Mouse (Mus musculus): ENCODE measurements at regions not wholly inside any gene's neighbourhood (a gene's known extent, or its start where the extent isn't known, plus 50 kb on each side); places are given as distances from the start of the nearest gene placed in this dataset.

DNA sequence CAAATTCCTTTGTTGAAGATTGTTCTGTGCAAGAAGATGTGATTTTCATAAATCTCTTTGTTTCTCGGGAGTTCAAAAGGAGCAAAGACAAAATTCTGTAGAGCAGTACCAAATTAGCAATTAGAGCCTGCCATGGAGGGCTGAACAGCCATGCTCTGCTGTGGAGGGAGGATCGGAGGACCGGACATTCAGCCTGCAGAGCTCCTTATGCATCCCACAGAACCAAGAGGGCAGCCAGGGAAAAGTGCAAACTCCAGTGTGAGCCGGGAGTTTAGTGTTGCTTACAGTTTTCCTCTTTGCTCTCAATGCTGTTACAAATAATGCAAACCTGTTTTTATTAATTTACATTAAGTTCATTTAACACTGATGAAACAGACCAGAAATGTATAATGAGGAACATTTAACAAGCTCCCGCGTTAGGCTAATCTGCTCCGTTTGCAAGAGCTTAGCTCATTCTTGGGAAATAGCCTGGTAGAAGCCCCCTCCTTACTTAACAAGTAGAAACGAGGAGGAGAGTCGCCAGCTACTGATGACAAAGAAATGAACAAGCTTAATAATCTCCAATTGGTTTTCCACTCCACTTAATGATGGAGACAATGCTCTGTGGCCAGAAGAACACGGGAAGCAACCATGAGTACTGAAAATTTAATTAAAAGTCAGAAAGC lies 108.0 kb downstream of the Barhl2 start:
- H3K9me3 ChIP-seq: no peaks in the 10 kb centered on the region
- H3K36me3 ChIP-seq (replicated peaks): no peaks in the 10 kb centered on the region
- no peak overlapping the region for H3K27ac ChIP-seq
- H3K4me3 ChIP-seq: no peak overlapping the region
- H3K27me3 ChIP-seq (ENCODE audit: poor library complexity, severe bottlenecking): peaks cover 80% of the 10 kb centered on the region
- DNase-seq (ENCODE audit: extremely low spot score, low spot score): no peak
- WGBS: 24% methylated on average over 10 of the region's 10 CpGs
- peaks cover 34% of the 10 kb centered on the region for H3K4me1 ChIP-seq

DNA sequence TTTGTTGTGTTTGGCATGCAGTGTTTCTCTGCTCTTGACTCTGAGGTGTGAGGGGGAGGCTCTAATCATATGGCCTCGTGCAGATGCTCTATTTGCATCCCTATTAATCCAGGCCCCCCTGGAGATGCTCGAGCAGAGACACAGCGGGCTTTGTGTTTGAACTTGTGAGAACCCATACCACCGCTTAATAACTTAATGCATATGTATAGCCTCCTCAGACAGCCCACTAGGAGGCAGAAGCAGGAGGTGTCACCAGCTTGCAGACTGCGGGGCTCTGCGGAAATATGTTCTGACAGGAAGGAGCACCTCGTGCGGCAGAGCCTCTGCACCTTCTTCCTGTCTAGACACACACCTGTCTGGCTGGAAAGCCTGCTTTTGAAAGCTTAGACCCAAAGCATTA lies 113.7 kb downstream of the Barhl2 start:
- Histone ChIP-seq H3K27me3 (ENCODE audit: poor library complexity, severe bottlenecking) (peaks cover 96% of the 10 kb centered on the region), H3K4me1 (peaks cover 28% of the 10 kb centered on the region), H3K9me3 (no peaks in the 10 kb centered on the region), H3K4me3 (0 out of 2 replicates have a peak overlapping the region, but pooled peaks have one; percentile 10), H3K27ac (no peak overlapping the region), H3K36me3 (replicated peaks) (no peaks in the 10 kb centered on the region)
- no peak for DNase-seq (ENCODE audit: extremely low spot score, low spot score)
- 8% methylated on average over 8 of the region's 8 CpGs for WGBS

DNA sequence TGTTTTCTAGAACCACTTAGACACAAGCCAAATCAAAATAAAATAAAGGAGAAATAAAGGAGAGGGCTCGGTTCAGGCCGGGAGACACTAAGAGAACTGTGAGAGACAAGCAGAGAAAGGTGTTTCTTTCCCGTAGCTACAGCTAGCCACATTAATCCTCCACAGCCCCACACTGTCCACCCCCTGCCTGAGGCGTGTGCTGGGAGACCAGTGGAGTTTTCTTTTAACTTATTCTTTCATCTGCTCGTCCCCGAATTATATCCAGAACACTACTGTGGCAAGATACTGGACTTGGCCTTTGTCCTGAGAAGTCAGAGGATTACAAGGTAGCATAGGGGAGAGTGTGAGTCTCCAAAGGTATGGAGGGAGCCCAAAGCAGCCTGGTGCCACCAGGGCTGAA lies 114.4 kb downstream of the Barhl2 start:
- no peak overlapping the region for H3K27ac ChIP-seq
- peaks cover 25% of the 10 kb centered on the region for H3K4me1 ChIP-seq
- no peaks in the 10 kb centered on the region for H3K36me3 ChIP-seq (replicated peaks)
- no peak overlapping the region for H3K4me3 ChIP-seq
- WGBS: 33% methylated on average over 6 of the region's 6 CpGs
- peaks cover 95% of the 10 kb centered on the region for H3K27me3 ChIP-seq (ENCODE audit: poor library complexity, severe bottlenecking)
- no peak for DNase-seq (ENCODE audit: extremely low spot score, low spot score)
- no peaks in the 10 kb centered on the region for H3K9me3 ChIP-seq

DNA sequence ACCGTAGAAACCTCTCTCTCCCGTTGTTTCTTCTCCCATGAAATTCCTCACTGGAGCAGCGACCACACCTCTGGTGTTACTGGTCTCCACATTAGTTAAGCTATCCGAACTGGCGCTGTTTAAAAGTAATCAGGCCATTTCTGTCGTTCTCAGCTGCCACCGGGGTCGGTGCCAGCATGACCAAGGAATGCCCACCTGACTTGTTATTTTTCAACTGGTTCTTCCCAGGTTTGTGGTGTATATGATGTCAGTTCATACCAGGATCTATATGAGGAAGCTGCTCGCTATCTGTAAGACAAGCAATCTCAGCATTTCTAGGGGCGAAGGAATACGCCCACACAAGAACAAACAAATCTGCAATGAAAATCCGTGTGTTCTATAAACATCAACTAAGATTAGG lies 116.6 kb downstream of the Barhl2 start:
- peaks cover 81% of the 10 kb centered on the region for H3K27me3 ChIP-seq (ENCODE audit: poor library complexity, severe bottlenecking)
- DNase-seq (ENCODE audit: extremely low spot score, low spot score): no peak
- H3K27ac ChIP-seq: no peak overlapping the region
- H3K4me1 ChIP-seq: peaks cover 16% of the 10 kb centered on the region
- H3K36me3 ChIP-seq (replicated peaks): no peaks in the 10 kb centered on the region
- 85% methylated on average over 12 of the region's 12 CpGs for WGBS
- no peak overlapping the region for H3K4me3 ChIP-seq
- no peaks in the 10 kb centered on the region for H3K9me3 ChIP-seq

DNA sequence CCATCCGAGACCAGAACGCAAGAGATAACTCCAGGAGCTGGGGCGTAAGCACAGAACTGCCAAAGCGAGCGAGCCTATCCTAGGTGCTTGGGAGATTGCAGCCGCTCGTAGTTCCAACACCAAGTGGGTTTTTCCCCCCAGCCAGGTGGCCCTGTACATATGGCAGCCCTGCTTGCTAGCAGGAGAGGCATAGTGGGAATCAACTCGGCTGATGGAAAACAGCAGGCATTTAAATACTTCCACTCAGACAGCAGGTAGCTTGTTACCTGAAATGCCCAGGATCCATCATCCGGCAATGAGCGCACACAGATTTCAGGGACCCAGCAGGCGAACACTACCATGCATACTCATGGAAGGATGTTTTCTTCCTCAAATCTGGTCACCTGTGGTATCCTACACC lies 122.3 kb downstream of the Barhl2 start:
- H3K27me3 ChIP-seq (ENCODE audit: poor library complexity, severe bottlenecking): peaks cover 77% of the 10 kb centered on the region
- no peaks in the 10 kb centered on the region for H3K36me3 ChIP-seq (replicated peaks)
- no peak overlapping the region for H3K27ac ChIP-seq
- H3K4me1 ChIP-seq: peaks cover 12% of the 10 kb centered on the region
- 89% methylated on average over 11 of the region's 11 CpGs for WGBS
- no peak overlapping the region for H3K4me3 ChIP-seq
- DNase-seq (ENCODE audit: extremely low spot score, low spot score): no peak
- no peaks in the 10 kb centered on the region for H3K9me3 ChIP-seq

DNA sequence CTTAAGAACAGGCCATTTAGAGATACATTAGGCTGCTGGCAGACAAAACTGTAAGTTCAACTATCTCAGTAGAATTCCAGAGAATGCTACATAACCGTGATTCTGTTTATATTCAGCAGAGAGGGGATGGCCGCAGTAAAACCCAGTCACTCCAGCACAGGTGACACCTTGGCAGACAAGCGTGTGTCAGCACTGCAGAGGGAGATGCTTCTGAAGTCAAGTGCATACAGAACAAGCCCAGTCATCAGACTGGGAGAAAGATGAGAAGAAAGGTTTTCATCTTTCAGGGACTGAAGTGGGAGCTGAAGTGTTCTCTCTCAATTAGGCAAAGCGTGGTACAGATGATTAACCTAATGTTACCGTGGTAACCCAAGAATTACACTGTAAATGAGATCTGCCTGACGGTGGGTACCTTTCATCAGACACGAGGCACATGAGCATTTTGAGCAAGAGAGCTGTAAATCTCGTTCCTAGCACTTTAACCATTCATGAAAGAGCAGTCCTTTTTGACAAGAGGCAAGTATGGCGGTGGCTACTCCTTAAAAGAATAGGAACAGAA lies 130.3 kb downstream of the Barhl2 start:
- Histone ChIP-seq H3K27ac (no peak overlapping the region), H3K27me3 (ENCODE audit: poor library complexity, severe bottlenecking) (peaks cover 72% of the 10 kb centered on the region), H3K4me3 (no peak overlapping the region), H3K4me1 (peaks cover 13% of the 10 kb centered on the region), H3K36me3 (replicated peaks) (no peaks in the 10 kb centered on the region), H3K9me3 (no peaks in the 10 kb centered on the region)
- DNase-seq (ENCODE audit: extremely low spot score, low spot score): no peak
- 79% methylated on average over 9 of the region's 9 CpGs for WGBS

DNA sequence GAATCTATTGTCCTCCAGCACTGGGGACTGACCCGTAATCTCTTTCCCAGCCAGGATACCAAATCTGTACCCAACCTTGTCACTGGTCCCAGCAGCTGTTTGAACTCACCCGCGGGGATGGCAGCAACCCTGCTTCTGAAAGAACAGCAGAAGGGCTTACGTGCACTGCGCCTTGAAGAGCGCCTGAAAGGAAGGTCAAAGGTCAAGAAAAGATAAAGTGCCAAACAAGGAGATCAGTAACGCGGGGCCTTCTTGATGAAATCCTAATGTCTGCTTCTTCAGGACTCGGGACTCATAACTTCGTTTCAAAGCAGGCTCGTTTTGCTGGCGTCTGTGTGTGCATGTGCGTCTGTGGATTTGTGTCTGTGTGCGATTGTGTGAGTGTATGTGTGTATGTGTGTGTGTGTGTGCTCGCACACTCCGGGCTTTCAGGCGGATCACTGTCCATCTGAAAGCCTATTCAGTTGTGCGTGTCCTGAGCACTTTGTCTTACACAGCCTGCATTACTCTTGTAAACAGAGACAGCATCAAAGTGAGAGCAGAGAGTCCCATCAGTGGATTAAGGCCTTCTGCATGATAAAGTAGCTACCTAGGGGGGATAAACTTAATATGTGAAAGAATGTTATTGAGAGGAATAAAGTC lies 135.3 kb downstream of the Barhl2 start:
- peaks cover 50% of the 10 kb centered on the region for H3K4me1 ChIP-seq
- H3K9me3 ChIP-seq: no peaks in the 10 kb centered on the region
- 13% methylated on average over 18 of the region's 18 CpGs for WGBS
- no peaks in the 10 kb centered on the region for H3K36me3 ChIP-seq (replicated peaks)
- H3K4me3 ChIP-seq: no peak overlapping the region
- peaks cover 78% of the 10 kb centered on the region for H3K27me3 ChIP-seq (ENCODE audit: poor library complexity, severe bottlenecking)
- no peak for DNase-seq (ENCODE audit: extremely low spot score, low spot score)
- H3K27ac ChIP-seq: no peak overlapping the region; the same call in 1 of the 2 replicates

DNA sequence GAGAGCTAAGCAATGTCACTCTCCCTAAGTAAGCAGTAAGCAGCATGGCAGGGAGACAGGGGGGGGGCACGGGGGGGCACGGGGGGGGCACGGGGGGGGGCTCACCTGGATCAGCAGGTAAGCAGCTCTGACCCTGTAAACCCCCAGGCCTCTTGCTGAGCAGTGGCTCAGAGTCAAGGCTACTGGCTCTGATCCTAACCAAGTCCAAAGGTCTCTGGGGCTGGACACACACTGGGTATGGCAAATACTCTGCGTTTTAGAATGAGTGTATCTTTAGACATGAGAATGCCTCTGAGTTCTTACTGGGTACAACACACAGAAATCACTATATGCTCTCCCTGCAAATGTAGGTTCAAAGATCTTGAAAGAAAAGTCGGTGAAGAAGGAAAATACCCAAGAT lies 136.5 kb downstream of the Barhl2 start:
- DNase-seq (ENCODE audit: extremely low spot score, low spot score): no peak
- H3K27me3 ChIP-seq (ENCODE audit: poor library complexity, severe bottlenecking): peaks cover 70% of the 10 kb centered on the region
- no peak overlapping the region for H3K4me3 ChIP-seq
- peaks cover 48% of the 10 kb centered on the region for H3K4me1 ChIP-seq
- no peaks in the 10 kb centered on the region for H3K9me3 ChIP-seq
- no peak overlapping the region for H3K27ac ChIP-seq
- 42% methylated on average over 4 of the region's 5 CpGs for WGBS
- no peaks in the 10 kb centered on the region for H3K36me3 ChIP-seq (replicated peaks)

DNA sequence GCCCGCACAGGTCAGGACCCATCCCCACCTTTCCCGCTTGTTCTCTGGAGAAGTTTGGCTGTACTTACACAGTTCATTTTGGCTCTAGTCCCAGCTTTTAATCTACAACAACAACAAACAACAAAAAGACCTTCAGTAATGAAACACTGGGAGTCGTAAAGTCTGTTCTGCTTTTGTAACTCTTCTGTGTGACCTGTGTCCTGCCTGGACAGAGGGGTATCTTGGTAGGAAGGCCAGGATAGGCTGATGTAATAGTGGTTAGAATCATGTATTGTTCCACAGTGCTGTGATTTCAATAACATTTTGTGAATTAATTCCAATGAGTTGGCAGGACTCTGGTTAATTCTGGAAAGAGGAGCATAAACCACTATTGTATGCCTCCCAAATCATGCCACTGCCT lies 136.9 kb downstream of the Barhl2 start:
- Histone ChIP-seq H3K36me3 (replicated peaks) (no peaks in the 10 kb centered on the region), H3K4me1 (peaks cover 48% of the 10 kb centered on the region)

DNA sequence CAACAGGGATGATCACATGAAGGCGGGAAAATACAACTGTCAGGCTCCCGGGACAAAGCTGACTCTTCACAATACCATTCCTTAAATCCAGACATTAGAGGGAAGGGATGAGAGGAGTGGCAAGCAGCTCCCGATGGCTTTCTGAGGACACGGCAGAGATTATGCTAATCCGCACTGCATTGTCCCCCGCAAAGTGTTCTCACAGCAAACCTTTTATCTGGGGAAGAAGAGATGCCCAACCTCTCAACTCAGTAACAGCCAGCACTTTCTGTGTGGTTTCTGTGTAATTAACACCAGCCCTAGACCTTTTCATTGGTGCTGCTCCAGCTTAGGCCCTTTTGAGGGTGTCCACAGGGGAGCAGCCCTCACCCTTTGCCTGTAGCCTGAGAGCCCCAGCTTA lies 137.9 kb downstream of the Barhl2 start:
- peak; percentile 50 for DNase-seq (ENCODE audit: extremely low spot score, low spot score)
- WGBS: 7% methylated on average over 6 of the region's 6 CpGs
- H3K4me1 ChIP-seq: peaks cover 53% of the 10 kb centered on the region
- no peaks in the 10 kb centered on the region for H3K9me3 ChIP-seq
- peaks cover 75% of the 10 kb centered on the region for H3K27me3 ChIP-seq (ENCODE audit: poor library complexity, severe bottlenecking)
- H3K27ac ChIP-seq: peak overlapping the region; percentile 44; the same call in 1 of the 2 replicates
- H3K36me3 ChIP-seq (replicated peaks): no peaks in the 10 kb centered on the region
- H3K4me3 ChIP-seq: no peak overlapping the region

More for the DNA sequence above, 136.9 kb downstream of the Barhl2 start:
- 58% methylated on average over 3 of the region's 3 CpGs for WGBS
- no peak overlapping the region for H3K27ac ChIP-seq
- peaks cover 69% of the 10 kb centered on the region for H3K27me3 ChIP-seq (ENCODE audit: poor library complexity, severe bottlenecking)
- no peaks in the 10 kb centered on the region for H3K9me3 ChIP-seq
- no peak for DNase-seq (ENCODE audit: extremely low spot score, low spot score)
- no peak overlapping the region for H3K4me3 ChIP-seq

DNA sequence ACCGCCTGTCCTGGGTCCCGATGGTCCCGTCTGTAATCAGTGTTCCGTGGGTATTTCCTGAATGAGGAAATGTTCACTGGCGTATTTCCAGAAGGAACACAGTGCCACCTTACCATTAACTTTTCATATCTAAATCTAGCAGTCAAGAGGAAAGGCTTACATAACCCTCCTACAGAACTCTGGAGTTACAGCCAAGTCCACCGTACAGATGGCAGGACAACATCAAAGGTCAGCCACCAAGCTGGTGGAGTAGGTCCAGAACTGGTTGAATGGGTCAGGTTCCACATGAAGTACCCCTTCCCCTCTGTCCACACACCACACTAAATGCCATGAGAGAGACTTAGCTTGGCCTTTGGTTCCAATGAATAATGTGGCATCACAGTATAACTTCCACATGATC lies 139.7 kb downstream of the Barhl2 start:
- H3K9me3 ChIP-seq: no peaks in the 10 kb centered on the region
- WGBS: 92% methylated on average over 6 of the region's 6 CpGs
- no peak overlapping the region for H3K27ac ChIP-seq
- no peak overlapping the region for H3K4me3 ChIP-seq
- no peak for DNase-seq (ENCODE audit: extremely low spot score, low spot score)
- no peaks in the 10 kb centered on the region for H3K36me3 ChIP-seq (replicated peaks)
- peaks cover 76% of the 10 kb centered on the region for H3K27me3 ChIP-seq (ENCODE audit: poor library complexity, severe bottlenecking)
- peaks cover 54% of the 10 kb centered on the region for H3K4me1 ChIP-seq

DNA sequence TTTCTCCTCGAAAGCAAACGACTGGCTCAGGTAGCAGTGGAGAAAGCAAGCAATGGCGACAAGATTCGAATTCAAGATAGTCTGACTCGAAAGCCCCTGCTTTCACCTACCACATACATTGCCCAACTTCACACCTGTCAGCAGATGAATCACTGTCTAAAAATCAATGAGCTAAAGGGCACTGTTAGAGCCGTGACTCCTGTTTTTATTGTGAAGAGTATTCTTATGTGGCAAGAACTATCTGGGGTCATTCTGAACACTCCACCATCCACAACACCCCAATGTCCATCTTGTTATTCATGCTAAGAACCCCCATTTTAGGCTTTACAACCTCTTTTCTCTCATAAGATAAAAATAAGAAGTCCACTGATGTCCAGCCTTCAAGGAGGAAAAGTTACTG lies 144.1 kb downstream of the Barhl2 start:
- Histone ChIP-seq H3K27ac (no peak overlapping the region), H3K9me3 (no peaks in the 10 kb centered on the region; the same call in 1 of the 2 replicates), H3K4me3 (no peak overlapping the region), H3K4me1 (peaks cover 11% of the 10 kb centered on the region), H3K27me3 (ENCODE audit: poor library complexity, severe bottlenecking) (peaks cover 44% of the 10 kb centered on the region), H3K36me3 (replicated peaks) (no peaks in the 10 kb centered on the region)
- WGBS: 90% methylated on average over 6 of the region's 6 CpGs
- DNase-seq (ENCODE audit: extremely low spot score, low spot score): no peak

DNA sequence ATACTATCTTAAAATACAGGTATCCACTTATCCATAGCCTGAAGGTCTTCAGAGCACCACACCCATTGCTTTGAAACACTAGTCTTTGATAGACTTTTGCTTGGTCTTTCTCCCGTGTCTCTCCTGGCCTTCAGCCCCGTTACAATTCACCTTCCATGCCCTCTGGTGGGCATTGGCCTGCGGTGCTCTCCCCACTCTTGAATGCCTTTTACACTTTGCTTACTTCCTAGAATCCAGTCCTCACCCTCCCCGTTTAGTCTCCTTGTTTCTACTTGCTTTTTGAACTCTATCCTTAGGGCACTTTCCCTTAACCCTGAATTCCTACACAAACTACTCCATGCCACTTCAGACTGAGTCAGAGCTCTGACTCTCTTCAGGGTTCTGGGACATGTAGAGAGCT lies 156.6 kb downstream of the Barhl2 start:
- Histone ChIP-seq H3K4me1 (peaks cover 7% of the 10 kb centered on the region), H3K27ac (no peak overlapping the region), H3K4me3 (no peak overlapping the region), H3K27me3 (ENCODE audit: poor library complexity, severe bottlenecking) (peaks cover 31% of the 10 kb centered on the region), H3K36me3 (replicated peaks) (no peaks in the 10 kb centered on the region), H3K9me3 (no peaks in the 10 kb centered on the region)
- 59% methylated on average over 4 of the region's 4 CpGs for WGBS
- no peak for DNase-seq (ENCODE audit: extremely low spot score, low spot score)

All from forebrain, embryonic 10.5 days (tissue).